Mouse (Mus musculus): ENCODE measurements around the gene Kif1c.

DNA sequence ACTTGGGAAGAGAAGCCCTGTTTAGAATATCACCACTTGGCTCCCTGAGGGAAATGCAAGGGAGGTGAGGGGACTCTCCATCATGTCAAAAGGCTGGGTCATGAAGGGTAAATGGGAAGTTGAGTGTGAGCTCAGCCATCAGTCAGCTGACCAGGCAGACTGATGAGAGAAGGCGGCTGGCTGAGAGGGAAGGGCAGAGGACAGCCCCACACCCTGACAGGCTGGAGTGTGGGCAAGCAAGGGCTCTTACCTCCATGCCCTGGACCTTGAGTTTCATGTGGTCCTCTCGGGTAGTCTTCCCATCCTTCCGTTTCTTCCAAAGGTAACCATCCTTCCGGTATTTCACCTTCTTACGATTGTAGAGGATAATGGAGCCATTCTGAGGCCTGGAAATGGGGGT is 16.7 kb upstream of the Kif1c start:
- TF ChIP-seq TAL1 (IDR thresholded peaks at IDR 0.05; ENCODE audit: low read length) = no peak
- TF ChIP-seq GATA1 (IDR thresholded peaks at IDR 0.05; ENCODE audit: low read length) = no peak
